Mouse (Mus musculus) liver, adult 2 months (tissue): ENCODE measurements around the gene B3gat3.

Experiments
- CTCF ChIP-seq: fragments of 200-500 bp; IDR thresholded peaks from 2 replicates; pipeline ENCODE4 v1.5.1; 2011; ENCODE audit warnings: low read depth, low read length, control low read depth
- POLR2A ChIP-seq: fragments of 200-500 bp; IDR thresholded peaks from 2 replicates; pipeline ENCODE4 v1.6.1; 2011; ENCODE audit warnings: low read length, control low read depth; ENCODE audit not compliant: insufficient read depth; ENCODE audit errors: extremely low read depth

GRCm38 (mm10) chr19:8944750-8945149 lies 24.6 kb downstream of the B3gat3 start:
- TF ChIP-seq CTCF (no peak), POLR2A (no peak)
